Mouse (Mus musculus) lung, postnatal 10 days (tissue): ENCODE data around the gene Nup153.

Source experiments
- DNase-seq: peaks from one replicate; pipeline ENCODE4 v3.0.0; 2021

Nup153 gene

DNA sequence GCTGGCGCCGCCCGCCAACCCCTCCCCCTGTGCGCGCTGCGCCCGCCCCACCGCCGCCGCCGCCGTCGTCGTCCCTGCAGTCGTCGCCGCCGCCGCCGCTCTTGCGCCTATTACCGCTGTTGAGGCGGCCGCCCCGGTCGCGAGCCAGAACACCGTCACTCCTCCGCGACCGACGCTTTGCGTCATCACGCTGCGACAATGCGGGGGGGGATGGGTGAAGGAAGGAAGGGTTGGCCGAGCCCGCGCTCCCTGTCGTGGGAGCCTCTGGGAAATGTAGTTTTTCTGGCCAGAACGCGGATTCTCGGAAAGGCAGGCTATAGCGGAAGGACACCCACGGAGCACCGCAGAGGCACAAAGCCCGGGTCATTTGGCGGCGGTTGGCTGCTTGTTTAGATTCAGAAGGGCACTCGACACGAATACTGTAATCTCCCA lies at the start of gene Nup153:
Gene Nup153 (minus strand): TSS at position 104 of the 432 bp plus-strand sequence.
- DNase-seq, result peak; percentile 100

DNA sequence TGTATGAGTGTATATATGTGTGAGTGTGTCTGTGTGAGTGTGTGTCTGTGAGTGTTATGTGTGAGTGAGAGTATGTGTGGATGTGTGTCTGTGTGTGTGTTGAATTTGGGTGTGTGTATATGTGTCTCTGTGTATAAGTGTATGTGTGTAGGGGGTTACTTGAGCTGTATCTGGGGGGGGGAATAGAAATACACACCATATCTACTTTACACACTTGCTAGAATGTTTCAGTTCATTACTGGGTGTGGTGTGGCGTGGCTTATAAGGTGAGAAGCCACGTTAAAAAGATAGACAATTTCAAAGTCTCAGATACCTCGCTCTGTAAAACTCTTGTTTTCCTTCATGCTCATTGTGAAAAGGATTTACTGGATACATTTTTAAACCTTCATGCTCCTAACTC lies 49.7 kb upstream of the Nup153 start:
- DNase-seq, result no peak

DNA sequence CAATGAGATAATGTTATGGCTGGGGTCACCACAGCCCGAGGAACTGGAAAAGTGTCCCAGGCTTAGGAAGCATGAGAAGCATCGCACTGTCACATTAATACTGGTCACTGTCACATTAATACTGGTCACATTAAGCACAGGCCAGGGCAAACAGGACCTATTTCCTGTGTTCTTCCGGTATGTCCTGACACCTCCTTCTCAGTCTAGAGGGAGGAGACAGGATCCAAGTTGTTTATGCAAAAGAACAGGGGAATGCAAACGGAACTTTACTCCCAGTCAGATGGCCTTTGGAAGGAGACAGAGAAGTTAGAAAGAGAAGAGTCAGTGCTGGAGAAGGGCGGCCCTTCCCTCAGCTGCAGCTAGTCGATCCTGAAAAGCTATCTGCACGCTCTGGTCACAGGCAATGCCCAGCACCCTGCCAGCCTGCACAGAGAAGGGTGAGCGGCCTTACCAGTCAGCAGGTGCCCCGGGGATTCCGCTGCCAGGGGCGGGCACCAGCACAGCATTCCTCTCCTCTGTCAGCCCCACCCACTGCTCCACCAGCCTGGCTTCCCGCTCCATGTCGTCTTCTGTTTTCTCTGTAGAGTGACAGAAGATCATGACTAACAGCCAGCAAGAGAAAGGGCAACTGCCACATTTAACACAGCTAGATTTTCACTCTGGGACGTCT lies 49.0 kb upstream of the Nup153 start:
- peak; percentile 47 for DNase-seq

DNA sequence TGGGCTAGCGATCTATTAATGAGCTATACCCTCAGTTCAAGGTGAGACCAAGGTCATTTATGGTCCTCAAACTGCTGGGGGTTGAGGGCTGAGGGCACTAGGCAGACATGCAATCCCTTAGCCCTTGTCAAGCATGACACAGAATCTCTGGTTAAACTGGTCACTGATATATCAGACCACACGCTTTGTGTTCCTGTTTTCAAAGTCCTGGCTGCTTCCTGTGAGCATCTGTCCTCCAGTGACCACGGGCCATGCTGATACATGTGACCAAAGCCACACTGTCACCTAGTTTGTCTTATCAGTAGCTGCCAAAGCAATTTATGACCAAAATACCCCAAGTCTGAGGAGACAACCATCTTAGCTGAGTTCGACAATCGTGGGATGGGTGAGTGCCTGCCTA lies 47.3 kb upstream of the Nup153 start:
- no peak for DNase-seq

DNA sequence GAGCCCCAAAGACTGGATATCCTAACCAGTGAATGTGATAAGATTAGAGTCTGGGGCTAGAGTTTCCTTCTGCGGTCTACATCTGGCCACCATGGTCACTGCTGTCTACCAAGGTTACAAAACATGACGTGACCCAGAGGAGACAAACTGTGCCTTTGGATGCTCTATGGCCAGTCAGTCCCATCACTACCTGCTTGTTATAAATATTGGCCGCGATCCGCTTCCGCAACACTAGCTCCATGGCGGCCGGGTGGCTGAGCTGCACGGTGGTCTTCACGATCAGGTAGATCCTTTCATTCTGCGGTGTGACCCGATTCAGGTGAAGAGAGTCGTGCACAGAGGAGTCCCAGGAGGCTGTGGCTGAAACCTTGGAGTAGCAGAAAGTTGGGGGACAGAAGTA lies 44.8 kb upstream of the Nup153 start:
- no peak for DNase-seq

DNA sequence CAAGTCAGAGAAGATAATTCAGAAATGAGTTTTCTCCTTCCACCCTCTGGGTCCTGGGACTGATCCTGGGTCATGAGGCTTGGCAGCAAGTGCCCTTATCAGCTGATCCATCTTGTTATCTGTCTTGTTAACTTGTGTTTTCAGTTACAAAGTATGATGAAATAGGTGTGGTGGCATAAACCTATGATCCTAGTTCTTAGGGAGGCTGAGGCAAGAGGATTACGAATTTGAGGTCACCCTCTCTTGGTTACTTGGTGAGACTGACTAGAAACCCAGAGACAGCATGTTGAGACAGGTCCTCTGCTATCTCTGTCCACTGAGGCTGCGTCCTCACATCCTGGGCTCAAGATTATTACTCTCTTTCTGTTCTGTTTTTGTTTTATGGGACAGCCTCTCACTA lies 37.6 kb upstream of the Nup153 start:
- no peak for DNase-seq

DNA sequence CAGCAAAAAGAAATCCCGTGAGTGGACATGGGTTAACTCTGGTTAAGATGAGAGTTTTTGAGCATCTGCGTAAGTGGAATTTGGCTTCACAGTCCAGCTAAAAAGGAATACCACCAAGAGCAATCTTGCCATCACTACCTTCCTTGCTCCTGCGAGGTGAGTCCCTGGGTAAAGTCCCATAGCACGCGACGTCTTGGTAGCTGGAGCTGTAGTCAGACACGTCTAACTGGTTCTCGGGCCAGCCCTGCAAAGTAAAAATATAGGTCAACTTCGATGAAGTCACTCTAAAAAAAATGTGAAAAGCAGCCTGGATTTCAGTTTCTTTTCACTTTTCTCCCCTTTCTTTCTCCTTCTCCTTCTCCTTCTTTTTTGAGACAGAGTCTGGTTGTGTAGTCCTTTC lies 35.5 kb upstream of the Nup153 start:
- DNase-seq, result no peak

DNA sequence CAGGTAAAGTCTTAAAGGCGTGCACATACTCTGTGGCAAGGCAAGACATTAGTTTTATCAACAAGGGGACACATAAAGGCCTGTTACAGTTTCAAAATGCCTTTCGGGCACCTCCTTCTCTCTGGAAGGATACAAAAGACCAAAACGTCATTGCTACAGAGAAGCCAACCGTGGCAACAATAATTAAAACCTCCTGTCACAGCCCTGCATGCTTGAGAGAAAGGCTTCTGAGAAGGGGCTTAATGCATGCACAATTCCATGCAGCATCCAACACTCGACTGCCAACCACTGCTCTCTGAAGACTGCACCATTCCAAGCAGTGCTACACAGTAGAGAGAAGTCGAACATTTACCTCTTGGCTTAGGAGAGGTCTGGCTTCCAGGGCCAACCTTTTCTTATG lies 33.2 kb upstream of the Nup153 start:
- DNase-seq, result no peak

DNA sequence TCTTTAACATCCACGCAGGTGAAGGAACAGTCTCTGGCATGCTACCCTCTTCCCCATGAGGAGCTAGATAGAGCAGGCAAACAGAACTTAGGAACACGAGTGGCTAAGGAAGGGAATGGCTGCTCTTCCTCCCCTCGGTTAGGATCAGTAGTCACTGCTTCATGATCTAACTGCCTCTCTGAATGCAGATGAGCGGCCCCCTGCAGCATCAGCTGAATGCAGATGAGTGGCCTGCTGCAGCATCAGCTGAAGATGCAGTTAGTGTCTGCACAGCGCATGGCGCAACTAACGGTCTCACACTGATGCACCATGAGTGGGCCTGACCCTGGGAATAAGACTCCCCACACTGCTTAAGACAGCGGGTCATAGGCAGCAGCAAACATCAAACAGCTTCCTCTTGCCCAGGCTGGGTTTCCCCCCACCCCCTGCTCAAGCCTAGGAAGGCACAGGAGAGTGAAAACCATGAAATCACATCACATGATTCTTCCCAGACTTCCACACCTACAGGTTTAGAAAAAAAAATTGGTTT lies 31.6 kb upstream of the Nup153 start:
- no peak for DNase-seq

DNA sequence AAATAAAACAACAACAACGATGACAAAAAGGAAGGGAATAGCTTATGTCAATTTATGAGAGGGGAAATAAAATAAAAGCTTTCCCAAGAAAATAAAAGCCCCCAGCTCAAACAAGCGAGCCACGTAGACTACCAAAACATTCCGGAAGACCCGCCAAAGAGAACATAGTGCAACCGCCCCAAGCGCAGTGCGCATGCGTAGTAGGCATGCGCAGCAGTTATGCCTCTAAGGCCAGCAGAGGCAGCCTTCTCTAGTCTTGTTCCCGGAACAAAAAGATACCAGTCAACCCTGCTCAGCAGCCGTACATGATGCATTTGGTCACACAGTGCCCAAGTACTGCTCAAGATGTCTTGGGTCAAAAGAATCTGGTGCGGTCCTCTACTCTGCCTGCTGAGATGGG lies 30.9 kb upstream of the Nup153 start:
- no peak for DNase-seq

DNA sequence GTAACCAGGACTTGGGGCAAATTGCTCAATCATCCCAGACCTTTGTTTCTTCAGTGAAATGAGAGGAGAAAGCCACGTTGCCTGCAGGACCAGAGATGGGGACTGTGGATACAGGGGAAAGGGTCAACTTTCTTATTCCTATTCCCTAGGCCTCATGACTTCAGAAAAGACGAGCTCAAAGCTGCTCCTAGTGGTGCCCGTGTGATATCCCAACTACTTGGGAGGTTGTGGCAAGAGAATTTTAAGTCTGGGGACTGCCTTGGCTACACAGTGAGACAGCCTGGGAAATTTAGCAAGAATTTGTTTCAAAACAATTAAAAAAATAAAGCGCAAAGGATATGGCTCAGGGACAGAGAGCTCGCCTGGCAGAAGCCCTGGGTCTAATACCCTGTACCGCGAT lies 30.2 kb upstream of the Nup153 start:
- no peak for DNase-seq

DNA sequence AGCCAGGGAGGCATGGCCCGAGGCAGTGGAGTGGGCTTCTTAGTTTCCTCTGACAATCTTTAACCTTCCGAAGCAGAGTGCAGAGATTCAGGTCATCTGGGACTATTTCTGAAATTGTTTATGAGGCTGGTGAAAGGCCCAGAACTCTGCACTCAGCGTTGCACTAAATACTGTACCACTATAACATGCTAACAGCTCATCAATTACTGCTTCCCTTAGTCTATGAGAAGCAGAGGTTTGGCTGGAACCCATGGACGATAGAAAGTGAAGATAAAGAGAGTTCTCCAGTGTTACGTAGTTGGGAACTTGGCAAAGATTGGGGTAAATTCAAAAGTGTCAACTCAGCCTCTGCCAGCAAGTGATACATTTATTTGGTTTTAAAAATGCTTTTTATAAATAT lies 25.6 kb upstream of the Nup153 start:
- no peak for DNase-seq

DNA sequence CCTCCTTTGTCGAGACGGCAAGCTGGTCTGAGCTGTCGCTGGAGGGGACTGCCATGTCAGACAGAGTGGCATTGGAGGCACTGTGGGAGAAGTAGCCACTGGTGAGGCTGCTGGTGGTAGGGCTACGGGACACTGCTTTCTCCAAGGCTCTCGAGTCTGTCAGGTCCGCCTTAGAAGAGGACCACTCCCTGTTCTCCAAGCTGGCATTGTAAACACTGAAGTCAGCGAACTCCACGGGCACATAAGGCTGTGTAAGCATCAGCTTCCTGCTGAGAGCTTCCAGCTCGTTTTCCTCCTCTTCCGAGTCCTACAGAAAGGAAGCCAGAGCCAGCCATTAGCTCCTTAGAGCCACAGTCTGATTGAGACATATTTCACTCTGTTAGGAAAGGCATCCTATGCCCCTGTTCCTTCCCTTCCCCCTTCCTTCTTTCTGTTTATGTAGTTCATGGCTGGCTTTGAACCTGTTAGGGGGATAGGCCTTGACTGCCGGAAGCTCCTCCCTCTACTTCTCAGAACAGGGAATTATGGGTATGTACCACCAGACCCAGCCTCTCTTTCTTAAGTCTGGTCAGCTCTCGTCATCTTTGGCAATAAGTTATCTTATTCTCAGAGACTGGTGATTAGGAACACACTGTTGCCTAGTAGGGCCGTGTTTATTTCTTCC lies 25.0 kb upstream of the Nup153 start:
- DNase-seq, result peak; percentile 69

DNA sequence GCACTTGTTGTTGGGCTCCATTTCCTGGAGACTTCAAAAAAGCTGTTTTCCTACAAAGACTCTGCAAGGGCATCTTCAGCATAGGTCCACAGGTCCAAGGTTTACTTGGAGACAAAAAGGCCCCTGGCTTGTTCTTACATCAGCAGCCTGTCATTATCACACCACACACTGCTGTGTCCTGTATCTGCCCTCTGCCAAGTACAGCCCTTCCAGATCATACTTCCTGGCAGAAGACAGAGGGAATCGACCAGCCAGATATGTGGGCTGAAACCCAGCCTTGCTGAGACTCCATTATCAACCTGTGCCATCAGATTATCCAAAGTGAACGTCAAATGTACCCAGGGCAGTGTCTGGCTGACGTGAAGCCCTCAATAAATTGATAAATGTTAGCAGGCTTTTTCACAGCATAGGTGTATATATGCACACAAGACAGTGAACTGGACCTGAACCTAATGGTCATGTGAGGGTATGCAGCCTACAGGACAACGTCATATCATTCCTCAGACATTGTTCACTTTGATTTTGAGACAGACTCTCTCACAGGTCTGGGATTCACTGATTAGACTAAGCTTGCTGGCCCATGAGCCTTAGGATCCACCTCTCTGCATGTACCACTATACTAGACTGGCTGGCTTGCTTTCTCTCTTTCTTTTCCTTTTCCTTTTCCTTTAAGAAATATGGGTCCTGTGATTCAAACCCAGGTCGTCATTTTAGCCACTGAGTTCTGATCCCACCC lies 20.6 kb upstream of the Nup153 start:
- DNase-seq, result no peak

DNA sequence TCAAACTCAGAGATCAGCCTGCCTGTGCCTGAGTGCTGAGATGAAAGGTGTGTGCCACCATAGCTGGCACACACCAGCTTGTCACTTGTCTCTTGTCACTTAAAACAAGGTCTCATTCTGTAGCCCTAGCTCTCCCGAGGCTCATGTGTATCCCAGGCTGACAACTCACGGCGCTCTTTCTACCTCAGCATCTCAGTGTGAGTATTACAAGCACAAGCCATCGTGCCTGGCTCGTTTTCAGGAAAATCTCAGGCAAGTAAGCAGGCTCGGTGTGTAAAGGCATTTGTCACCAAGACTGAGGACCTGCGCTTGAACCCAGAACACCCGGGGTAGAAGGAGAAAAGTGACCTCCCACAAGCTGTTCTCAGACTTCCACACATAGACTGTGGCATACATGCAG lies 16.1 kb upstream of the Nup153 start:
- DNase-seq, result no peak

DNA sequence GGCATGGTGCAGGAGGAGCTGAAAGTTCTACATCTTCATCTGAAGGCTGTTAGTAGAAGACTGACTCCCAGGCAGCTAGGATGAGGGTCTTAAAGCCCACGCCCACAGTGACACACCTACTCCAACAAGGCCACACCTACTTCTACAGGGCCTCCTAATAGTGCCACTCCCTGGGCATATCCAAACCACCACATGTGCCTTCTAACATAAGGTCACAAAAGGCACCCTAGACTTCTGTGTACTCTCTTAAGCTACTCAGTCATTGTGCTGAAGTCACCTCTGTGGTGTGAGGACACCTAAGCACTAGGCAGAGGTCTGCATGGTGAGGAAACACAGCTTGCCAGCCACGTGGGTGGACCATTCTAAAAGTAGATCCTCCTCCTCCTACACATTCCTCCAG lies 14.6 kb upstream of the Nup153 start:
- DNase-seq, result no peak

DNA sequence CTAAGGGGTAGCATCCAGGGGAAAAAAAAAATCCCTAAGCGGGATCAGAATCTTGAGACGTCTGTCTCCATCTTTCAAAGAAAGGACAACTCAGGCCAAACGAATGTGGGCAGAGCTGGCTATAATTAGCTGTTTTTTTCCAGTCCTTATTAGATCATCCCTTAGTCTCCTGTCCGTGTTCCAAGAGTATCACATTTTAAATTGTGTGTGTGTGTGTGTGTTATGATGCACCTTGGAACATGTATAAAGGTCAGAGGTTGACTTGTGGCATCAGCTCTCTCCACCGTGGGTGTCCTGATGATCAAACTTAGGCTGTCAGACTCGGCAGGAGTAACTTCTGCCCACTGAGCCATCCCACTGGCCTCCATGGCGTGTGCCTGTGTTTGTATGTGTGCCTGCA lies 11.7 kb upstream of the Nup153 start:
- no peak for DNase-seq

DNA sequence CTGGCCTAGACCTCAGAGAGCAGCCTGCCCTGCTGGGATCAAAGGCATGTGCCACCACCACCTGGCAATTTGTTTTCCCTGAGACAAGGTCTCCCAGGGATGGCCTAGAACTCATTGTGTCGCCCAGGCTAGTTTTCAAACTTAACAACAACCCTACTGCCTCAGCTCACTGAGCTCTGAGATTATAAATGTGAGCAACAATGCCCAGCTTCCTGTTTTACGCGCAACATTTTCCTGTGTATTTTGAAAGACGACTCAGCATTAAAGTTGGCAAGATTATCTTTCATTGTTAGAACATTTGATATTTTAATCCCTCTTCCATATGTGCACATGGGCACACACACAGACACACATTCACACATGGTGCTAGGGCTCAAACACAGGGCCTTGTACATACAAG lies 9.7 kb upstream of the Nup153 start:
- no peak for DNase-seq

DNA sequence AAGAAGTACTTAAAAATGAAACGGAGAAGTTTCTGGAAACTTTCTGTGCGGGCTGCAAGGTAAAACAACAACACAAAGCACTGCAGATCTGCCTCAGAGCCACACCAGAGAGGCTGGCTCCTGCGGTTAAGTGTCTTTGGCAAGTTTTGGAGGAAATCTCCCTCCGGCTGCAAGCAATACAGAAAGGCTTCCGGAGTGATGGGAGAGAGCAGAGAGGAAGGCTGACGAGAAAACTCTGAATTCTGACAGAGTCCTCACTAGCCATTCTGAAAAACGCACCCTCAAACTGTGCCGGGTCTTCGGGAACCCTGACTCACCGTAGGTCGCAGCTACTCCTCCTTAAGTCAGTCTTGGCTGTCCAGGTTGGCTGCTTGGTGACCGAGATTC lies 8.7 kb upstream of the Nup153 start:
- DNase-seq, result peak; percentile 27

DNA sequence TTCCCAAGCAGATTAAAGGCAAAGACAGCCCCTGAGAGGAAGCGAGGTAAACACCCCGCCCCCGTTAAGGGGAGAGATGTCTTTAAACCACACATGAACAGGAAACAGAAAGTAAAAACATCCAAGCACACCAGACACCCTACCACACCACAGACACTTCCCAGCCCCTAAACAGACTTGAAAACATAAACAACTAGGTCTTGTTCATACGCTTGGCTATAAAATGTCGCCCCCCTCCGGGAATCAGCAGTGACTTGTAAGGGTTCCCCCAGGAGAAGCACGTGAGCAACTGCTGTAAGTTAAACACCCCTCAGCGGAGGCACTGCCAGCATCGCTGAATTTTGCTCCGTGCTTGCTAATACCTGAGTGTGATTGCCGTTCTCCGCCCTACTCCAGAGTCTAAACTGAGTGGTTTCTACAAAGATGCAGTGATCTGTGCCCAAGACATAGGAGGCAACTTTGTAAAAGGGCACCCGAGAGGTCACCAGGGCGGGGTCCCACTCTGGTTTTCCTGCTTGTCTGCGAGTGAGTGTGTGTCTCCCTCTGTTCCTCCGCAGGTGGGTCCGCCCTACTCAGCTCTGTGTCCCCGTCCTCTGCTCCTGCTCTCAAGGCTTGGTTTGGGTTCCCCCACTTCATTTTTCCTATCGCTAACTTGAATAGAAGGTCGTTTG lies 8.2 kb upstream of the Nup153 start:
- peak; percentile 76 for DNase-seq

DNA sequence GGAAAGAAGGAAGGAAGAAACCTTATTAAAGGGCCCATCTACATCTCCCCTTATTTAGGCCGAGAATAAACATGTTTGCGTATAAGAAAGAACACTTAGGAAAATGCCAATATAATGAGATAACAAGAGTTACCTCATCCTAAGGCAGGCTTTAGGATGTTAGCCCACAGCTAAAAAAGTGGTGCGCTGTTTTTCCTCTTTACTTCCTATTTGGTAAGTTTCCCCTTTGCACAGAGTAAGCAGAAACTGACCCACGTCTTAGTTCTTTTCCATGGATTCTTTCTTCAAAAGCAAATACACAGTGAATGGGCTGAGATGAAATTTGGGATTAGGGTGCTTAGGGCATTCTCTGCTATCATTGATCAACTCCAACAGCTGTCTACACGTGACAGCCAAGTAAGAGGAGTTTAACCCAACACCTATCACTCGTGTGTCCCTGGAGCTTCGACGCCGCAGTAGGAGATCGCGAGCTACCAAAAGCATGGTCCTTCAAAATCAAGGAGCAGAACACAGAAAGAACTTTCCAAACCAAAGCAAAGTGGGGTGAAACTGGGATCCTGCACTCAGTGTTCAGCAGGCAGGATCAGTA lies 7.6 kb upstream of the Nup153 start:
- DNase-seq, result no peak

DNA sequence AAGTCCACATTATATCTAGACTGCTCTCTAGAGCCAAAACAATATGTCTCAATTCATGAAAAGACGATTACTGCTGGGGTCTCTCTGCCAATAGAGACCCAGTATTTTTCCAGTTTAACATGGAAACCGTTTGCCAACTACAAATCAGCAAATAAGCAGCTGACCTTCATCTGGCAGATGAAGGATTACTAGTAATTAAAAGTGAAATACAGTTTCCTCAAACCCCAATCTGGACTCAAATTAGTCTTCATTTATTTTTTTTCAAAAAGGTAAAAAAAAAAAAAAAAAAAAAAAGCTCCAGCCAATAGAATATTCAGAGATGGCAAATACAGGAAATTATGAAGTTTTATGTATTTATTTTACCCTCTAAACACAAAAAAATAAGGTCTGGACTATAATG lies 2.3 kb upstream of the Nup153 start:
- DNase-seq, result no peak

DNA sequence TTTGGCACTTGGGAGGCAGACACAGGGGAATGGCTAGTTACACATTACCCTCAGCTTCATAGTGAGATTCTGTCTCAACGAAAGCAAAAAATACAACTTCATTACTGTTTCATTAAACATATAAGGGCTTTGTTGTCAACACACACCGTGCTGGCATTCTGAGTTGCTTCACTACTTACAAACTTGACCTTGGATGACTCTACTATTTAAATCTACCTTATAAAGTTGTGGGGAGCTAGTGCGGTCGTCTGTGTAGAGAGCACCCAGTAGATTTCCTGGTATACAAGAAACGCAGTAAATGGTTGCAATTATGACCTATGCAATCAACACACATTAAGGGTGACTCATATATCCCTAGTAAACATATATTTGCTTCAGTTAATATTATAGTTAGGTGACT lies 671 bp upstream of the Nup153 start:
- no peak for DNase-seq
